Mouse (Mus musculus): ENCODE data around the gene Rps26.
"Not testable (repeated sequence)": the region's sequence is repeated elsewhere in the genome, so short reads cannot be mapped to it uniquely, and the experiment has no call there.

The Rps26 gene

GRCm38 (mm10) chr10:128640891-128641290 lies 14.3 kb upstream of the Rps26 start:
- no peak for DNase-seq

- DNase-seq, result no peak
These were observed 13.5 kb upstream of the Rps26 start for GRCm38 (mm10) chr10:128639999-128640398.

- DNase-seq, result no peak
These were observed 10.5 kb upstream of the Rps26 start for GRCm38 (mm10) chr10:128637011-128637410.

- no peak for DNase-seq
These were observed 10.0 kb upstream of the Rps26 start for GRCm38 (mm10) chr10:128636561-128636960.

GRCm38 (mm10) chr10:128635697-128636096 lies 9.2 kb upstream of the Rps26 start:
- DNase-seq, result no peak

- no peak for DNase-seq
These were observed 5.0 kb upstream of the Rps26 start for GRCm38 (mm10) chr10:128631571-128631970.

- not testable (repeated sequence) for DNase-seq
These were observed 3.8 kb upstream of the Rps26 start for GRCm38 (mm10) chr10:128630306-128630705.

GRCm38 (mm10) chr10:128629746-128630145 lies 3.2 kb upstream of the Rps26 start:
- no peak for DNase-seq

- no peak for DNase-seq
These were observed 1.1 kb upstream of the Rps26 start for GRCm38 (mm10) chr10:128627398-128628317.

GRCm38 (mm10) chr10:128625287-128625894 lies 1.2 kb downstream of the Rps26 start:
- no peak for DNase-seq

- not testable (repeated sequence) for DNase-seq
These were observed 3.4 kb downstream of the Rps26 start for GRCm38 (mm10) chr10:128623106-128623613.

GRCm38 (mm10) chr10:128622702-128623101 lies 3.8 kb downstream of the Rps26 start:
- no peak for DNase-seq

GRCm38 (mm10) chr10:128621986-128622520 lies 4.5 kb downstream of the Rps26 start:
- no peak for DNase-seq

GRCm38 (mm10) chr10:128620241-128620640 lies 6.3 kb downstream of the Rps26 start:
- no peak for DNase-seq

- not testable (repeated sequence) for DNase-seq
These were observed 7.4 kb downstream of the Rps26 start for GRCm38 (mm10) chr10:128619148-128619547.

GRCm38 (mm10) chr10:128618570-128618969 lies 8.0 kb downstream of the Rps26 start:
- no peak for DNase-seq

- DNase-seq, result not testable (repeated sequence)
These were observed 10.6 kb downstream of the Rps26 start for GRCm38 (mm10) chr10:128615798-128616448.

GRCm38 (mm10) chr10:128614934-128615333 lies 11.6 kb downstream of the Rps26 start:
- no peak for DNase-seq

GRCm38 (mm10) chr10:128613820-128614219 lies 12.7 kb downstream of the Rps26 start:
- not testable (repeated sequence) for DNase-seq

- DNase-seq, result no peak
These were observed 13.4 kb downstream of the Rps26 start for GRCm38 (mm10) chr10:128613154-128613440.

GRCm38 (mm10) chr10:128612433-128613153 lies 14.0 kb downstream of the Rps26 start:
- DNase-seq, result peak; percentile 81

GRCm38 (mm10) chr10:128606483-128606882 lies 20.1 kb downstream of the Rps26 start:
- no peak for DNase-seq
